Mouse (Mus musculus) ES-Bruce4 (cell line): ENCODE data around the gene Rpl7a.

Experiments
- CTCF ChIP-seq: IDR thresholded peaks from one replicate; pipeline ENCODE4 v1.8.1; 2011; ENCODE audit warnings: low read depth, low read length
- POLR2A ChIP-seq: IDR thresholded peaks from one replicate; pipeline ENCODE4 v1.8.1; 2011; ENCODE audit warnings: low read length; ENCODE audit not compliant: insufficient read depth

DNA sequence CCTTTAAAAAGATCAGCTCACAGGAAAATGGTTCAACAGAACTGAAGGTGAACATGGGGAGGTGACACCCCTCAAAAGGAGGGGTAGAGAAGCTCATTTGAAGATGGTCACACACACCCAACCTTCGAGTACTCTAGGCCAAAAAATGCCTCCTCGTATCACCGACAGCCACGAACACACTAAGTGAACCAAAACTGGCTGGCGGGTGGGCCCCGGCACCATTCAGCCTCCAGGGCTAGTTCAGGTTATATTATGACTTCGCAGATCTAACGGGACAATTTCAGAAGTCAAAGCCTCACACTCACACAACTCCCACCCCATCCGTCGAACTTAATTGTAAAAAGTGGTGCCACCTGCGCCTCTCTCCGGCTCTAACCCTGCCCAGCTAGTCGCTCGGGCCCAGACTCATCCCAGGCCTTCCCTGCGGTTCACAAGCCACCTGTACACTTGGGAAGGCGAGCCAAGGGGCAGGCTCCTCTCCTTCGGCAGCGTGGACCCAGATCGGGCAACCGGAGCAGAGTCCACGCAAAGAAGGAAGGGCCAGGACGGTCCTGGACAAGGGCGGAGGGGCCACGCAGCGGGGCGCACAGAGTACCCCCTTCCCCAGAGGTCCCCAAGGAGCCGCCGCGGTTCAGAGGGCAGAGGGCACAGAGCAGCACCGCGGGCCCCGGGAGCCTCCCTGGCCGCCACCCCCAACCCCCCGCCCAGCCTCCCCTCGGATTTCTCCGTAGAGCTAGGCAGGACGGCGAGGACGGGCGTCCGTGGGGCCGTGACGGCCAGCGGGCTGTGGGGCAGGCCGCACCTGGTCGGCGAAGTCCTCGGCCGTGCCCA lies 22.1 kb downstream of the Rpl7a start:
- TF ChIP-seq CTCF (no peak), POLR2A (no peak)
